Mouse (Mus musculus) kidney, embryonic 16.5 days (tissue): Measurements from ENCODE around the gene Gm4952. TPM values are rescaled to one million over a fixed set of nuclear protein-coding genes. Genes with fewer than 3 reads are reported as not detected.
A peak's percentile ranks its signal among the peaks of the same experiment; 100 is the strongest.

Experiments used
- ATAC-seq: fragments of 200-750 bp; cut with Nextera tagmentation; 2 replicates; pipeline ENCODE4 v1.8.0; 2017; ENCODE audit warnings: moderate TSS enrichment; ENCODE audit not compliant: low FRiP score, low TSS enrichment
- H3K27ac ChIP-seq: fragments of 300-500 bp; sonication (generic); 2 replicates; pipeline ENCODE4 v1.5.1; 2014; ENCODE audit warnings: low read length
- H3K27me3 ChIP-seq: fragments of 300-500 bp; sonication (generic); 2 replicates; pipeline ENCODE4 v1.6.1; 2014; ENCODE audit warnings: low read length, control low read depth, mixed read lengths; ENCODE audit not compliant: insufficient read depth
- H3K36me3 ChIP-seq: fragments of 300-500 bp; sonication (generic); 2 replicates; pipeline ENCODE4 v1.6.1; 2014; ENCODE audit warnings: low read length, control low read depth, mixed read lengths; ENCODE audit not compliant: insufficient read depth
- H3K4me1 ChIP-seq: fragments of 300-500 bp; sonication (generic); 2 replicates; pipeline ENCODE4 v1.6.1; 2014; ENCODE audit warnings: low read length, control low read depth, mixed read lengths; ENCODE audit not compliant: insufficient read depth
- H3K4me2 ChIP-seq: fragments of 300-500 bp; sonication (generic); replicated peaks from 2 replicates; pipeline ENCODE4 v1.6.1; 2014; ENCODE audit warnings: low read depth, low read length
- H3K4me3 ChIP-seq: fragments of 300-500 bp; sonication (generic); 2 replicates; pipeline ENCODE4 v1.5.1; 2014; ENCODE audit warnings: mild to moderate bottlenecking, low read length
- H3K9ac ChIP-seq: fragments of 300-500 bp; sonication (generic); replicated peaks from 2 replicates; pipeline ENCODE4 v1.6.1; 2014; ENCODE audit warnings: low read length
- H3K9me3 ChIP-seq: fragments of 300-500 bp; sonication (generic); 2 replicates; pipeline ENCODE4 v1.6.1; 2016; ENCODE audit warnings: low read length, control low read depth
- WGBS: fragments of 180-500 bp; shearing (Covaris S2); extraction: QIAGEN DNeasy Blood & Tissue Kit; methylation state at CpG from one replicate; pipeline ENCODE4 v1.1.7; 2014; 5-methylcytosine and 5-hydroxymethylcytosine counted together
- polyA plus RNA-seq: library from polyadenylated mRNA; unstranded; fragments of >200 nt; fragmentation: Nextera tagmentation; extraction: Ambion mirVana; gene quantifications from 2 replicates; pipeline ENCODE4 v1.2.1, GENCODE M21; 2015

The Gm4952 gene
- 0.31 and 0.49 TPM in 2 replicates for polyA plus RNA-seq

DNA sequence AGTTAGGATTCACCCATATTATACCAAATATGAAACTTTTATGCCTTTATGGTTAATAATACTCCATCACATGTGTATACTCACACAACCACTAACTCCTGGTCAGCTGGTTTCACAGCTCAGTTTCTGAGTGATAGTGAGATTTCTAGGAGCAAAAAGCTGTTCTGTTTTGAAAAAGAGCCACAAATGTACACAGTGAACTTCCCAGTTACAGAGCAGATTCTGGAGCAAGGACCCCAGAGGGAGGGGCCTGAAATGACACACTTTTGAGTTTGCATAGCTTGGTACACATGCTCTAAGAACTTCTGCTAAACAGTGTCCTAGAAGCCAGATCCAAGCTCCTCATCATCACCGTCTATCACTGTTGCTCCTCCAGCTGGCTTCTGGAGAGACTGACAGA is at the start of gene Gm4952:
Gene Gm4952 (plus strand): TSS at position 301 of the 400 bp plus-strand sequence.
- 0 out of 2 replicates have a peak within 1 kb of the TSS, but pooled peaks have one; percentile 7 for H3K4me2 ChIP-seq
- no peaks in the 10 kb centered on the region for H3K27me3 ChIP-seq
- H3K9me3 ChIP-seq: no peaks in the 10 kb centered on the region
- no peak within 1 kb of the TSS for H3K4me3 ChIP-seq
- no peaks in the 10 kb centered on the region for H3K36me3 ChIP-seq
- ATAC-seq: no peak
- no peak within 1 kb of the TSS for H3K9ac ChIP-seq
- H3K4me1 ChIP-seq: peaks cover 11% of the 10 kb centered on the region
- 68% methylated on average over 1 of the region's 1 CpGs for WGBS
- no peak within 1 kb of the TSS for H3K27ac ChIP-seq

DNA sequence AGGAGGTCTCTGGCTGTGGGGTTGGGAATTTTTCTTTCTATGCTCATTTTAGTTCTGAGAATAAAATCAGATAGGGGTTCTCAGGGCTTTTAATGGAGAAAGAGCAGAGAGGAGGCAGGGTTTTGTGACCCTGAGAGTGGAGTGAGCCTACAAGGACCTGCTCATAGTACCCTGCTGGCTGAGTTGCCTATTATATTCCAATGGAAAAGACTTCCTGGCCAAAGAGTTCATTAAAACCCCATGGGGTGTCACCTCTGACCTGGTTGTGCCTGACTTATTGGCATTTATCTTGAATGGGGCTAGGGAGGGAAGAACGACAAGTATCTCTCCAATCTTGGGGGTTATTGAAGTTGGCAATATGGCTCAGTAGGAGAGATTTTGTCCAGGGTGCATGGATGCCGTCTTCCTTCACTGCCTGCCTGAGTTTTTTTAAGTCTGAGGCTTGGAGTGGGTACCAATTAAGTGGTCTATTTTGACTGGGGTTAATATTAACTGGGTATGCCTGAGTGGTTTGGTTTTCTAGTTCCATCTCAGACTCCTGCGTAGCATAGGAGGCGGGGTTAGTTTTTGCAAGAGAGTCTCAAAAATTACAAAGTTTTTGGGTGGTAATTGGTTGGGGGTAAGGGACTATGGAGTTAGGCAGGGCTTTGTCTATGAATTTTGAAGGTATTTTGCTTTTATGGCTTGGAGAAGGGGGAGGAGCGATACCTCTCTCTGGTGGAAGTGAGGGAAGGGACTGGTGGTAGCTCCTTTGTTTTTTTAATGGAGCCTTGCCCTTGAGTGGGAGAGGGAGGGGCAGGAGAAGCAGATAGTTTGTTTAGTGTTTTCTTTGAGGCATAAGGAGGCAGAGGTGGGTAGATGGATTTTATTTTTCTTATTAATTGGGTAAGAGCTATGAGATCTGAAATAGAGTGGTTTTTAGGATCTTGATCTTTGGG is 49.5 kb upstream of the Gm4952 start:
- WGBS: 52% methylated on average over 5 of the region's 5 CpGs
- ATAC-seq: peak; percentile 94
- no peak overlapping the region for H3K4me3 ChIP-seq

DNA sequence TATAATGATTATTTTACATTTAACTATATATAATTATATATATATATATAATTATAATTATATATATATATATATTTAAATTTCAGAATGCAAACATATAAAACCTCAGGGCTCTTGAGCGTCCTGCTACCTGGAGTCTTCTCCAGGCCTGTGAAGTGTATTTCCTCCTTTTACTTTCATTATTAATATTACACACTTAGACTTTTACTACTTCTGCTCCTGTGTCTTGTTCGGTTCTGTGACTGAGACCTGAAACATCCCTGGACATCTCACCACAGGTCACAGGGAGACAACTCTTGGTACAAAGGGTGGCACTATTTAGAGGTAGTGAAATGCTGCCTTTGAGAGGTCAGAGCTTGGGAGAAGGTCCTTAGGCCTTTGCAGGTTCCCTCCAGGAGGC is 43.5 kb upstream of the Gm4952 start:
- no peak overlapping the region for H3K9ac ChIP-seq
- H3K27ac ChIP-seq: no peak overlapping the region
- no peak for ATAC-seq
- no peak overlapping the region for H3K4me2 ChIP-seq
- WGBS: 89% methylated on average over 2 of the region's 2 CpGs
- H3K9me3 ChIP-seq: no peaks in the 10 kb centered on the region
- no peaks in the 10 kb centered on the region for H3K4me1 ChIP-seq
- no peaks in the 10 kb centered on the region for H3K36me3 ChIP-seq
- no peak overlapping the region for H3K4me3 ChIP-seq
- H3K27me3 ChIP-seq: no peaks in the 10 kb centered on the region

More for the DNA sequence above, 49.5 kb upstream of the Gm4952 start:
- H3K27me3 ChIP-seq: no peaks in the 10 kb centered on the region
- H3K36me3 ChIP-seq: no peaks in the 10 kb centered on the region
- H3K9ac ChIP-seq: no peak overlapping the region
- H3K27ac ChIP-seq: peak overlapping the region; percentile 64
- H3K9me3 ChIP-seq: no peaks in the 10 kb centered on the region
- no peaks in the 10 kb centered on the region for H3K4me1 ChIP-seq
- H3K4me2 ChIP-seq: 0 out of 2 replicates have a peak overlapping the region, but pooled peaks have one; percentile 18

DNA sequence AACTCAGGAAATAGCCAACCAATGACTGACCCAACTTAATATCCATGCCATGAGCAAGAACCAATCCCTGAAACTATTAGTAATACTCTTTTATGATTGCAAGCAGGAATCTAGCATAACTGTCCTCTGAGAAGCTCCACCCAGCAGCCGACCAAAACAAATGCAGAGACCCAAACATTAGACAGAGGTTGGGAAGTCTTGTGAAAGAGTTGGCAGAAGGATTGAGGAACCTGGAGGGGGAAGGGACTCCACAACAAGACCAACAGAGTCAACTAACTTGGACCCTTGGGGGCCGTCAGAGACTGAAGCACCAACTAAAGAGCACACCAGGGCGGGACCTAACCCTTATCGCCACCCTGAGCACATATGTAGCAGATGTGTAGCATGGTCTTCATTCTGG is 41.6 kb upstream of the Gm4952 start:
- no peaks in the 10 kb centered on the region for H3K36me3 ChIP-seq
- no peak overlapping the region for H3K27ac ChIP-seq
- no peak overlapping the region for H3K4me2 ChIP-seq
- no peaks in the 10 kb centered on the region for H3K4me1 ChIP-seq
- no peak for ATAC-seq
- WGBS: 88% methylated on average over 4 of the region's 4 CpGs
- no peak overlapping the region for H3K4me3 ChIP-seq
- H3K9me3 ChIP-seq: no peaks in the 10 kb centered on the region
- no peaks in the 10 kb centered on the region for H3K27me3 ChIP-seq
- no peak overlapping the region for H3K9ac ChIP-seq

DNA sequence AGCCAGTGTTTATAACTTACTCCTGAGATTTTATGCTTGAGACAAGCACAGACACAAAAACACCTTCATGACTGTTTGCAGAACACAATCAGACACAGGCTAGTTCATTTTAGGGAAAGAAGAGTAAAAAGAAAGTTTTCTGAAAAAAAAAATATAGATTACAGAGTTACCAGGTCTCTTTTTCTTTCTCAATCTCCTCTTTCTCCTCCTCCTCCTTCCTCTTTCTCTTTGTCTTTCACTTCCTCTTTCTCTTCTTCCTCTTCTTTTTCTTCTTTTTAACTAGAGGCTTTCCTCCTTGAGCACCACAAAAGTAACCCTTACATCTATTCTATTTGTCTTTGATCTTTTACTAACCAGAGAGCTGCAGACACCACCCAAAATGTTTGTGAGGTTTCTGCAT is 35.6 kb upstream of the Gm4952 start:
- no peaks in the 10 kb centered on the region for H3K4me1 ChIP-seq
- no peaks in the 10 kb centered on the region for H3K9me3 ChIP-seq
- ATAC-seq: no peak

DNA sequence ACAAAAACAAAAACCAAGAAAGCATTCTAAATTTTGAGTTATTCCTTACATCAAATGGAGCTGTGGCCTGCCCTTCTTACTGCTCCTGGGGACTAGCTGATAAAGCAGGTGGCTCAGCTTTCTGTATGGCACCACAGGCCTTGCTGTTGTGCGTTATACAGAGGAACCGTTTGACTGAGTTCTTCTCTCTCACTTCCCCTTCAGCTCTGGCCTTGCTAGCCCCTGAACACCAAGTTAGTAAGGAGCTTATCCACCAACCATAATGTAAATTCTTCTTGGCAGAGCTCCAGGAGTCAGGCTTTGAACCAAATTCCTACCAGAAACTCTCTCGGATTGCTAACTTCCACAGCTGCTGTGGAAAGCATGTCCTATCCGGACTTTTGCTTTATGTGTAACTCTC is 32.8 kb upstream of the Gm4952 start:
- ATAC-seq: no peak
- H3K27ac ChIP-seq: no peak overlapping the region
- no peaks in the 10 kb centered on the region for H3K4me1 ChIP-seq
- no peaks in the 10 kb centered on the region for H3K9me3 ChIP-seq
- H3K9ac ChIP-seq: no peak overlapping the region
- H3K36me3 ChIP-seq: no peaks in the 10 kb centered on the region
- no peak overlapping the region for H3K4me3 ChIP-seq
- WGBS: 50% methylated on average over 4 of the region's 4 CpGs
- no peaks in the 10 kb centered on the region for H3K27me3 ChIP-seq
- H3K4me2 ChIP-seq: no peak overlapping the region

More for the DNA sequence above, 35.6 kb upstream of the Gm4952 start:
- no peaks in the 10 kb centered on the region for H3K27me3 ChIP-seq
- H3K9ac ChIP-seq: no peak overlapping the region
- no peaks in the 10 kb centered on the region for H3K36me3 ChIP-seq
- no peak overlapping the region for H3K4me2 ChIP-seq
- no peak overlapping the region for H3K27ac ChIP-seq
- no peak overlapping the region for H3K4me3 ChIP-seq

DNA sequence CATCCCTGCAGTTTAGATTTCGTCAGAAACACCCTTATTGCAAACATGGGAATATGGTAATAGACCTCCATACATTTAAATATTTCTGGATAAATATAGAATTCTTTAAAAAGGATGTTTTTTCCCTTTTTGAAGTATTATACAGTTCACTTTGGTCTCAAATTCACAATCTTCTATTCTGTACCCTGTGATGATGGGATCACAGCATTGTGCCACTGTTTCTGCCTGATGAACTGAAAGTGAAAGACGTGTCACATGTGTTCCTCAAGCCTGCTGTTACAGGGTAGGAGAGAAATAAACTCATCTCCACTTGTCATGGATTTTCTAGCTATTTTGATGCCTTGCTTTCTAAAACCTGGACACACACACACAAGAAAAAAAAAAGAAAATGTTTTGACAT is 28.9 kb upstream of the Gm4952 start:
- no peak overlapping the region for H3K4me3 ChIP-seq
- H3K36me3 ChIP-seq: no peaks in the 10 kb centered on the region
- 71% methylated on average over 2 of the region's 2 CpGs for WGBS
- no peak overlapping the region for H3K9ac ChIP-seq
- no peaks in the 10 kb centered on the region for H3K9me3 ChIP-seq
- no peak for ATAC-seq
- no peak overlapping the region for H3K4me2 ChIP-seq
- H3K27me3 ChIP-seq: no peaks in the 10 kb centered on the region
- no peaks in the 10 kb centered on the region for H3K4me1 ChIP-seq
- no peak overlapping the region for H3K27ac ChIP-seq

DNA sequence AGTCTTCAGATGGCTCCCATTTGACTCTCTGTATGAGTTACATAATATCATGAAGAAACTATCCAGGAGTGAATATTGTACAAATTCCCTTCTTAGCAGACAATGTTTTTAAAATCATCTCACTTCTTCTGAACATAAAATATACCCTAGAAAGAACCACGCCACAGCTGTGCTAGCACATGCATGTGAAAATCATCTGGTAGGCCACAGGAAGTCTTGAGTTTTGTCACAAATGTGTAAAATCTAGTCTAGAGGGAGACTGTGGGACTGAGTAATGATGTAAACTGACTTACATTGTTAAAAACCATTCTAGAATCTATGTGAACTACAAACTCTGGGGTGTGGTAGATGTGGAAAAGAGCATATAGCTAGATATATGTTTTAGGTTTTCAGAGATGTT is 28.1 kb upstream of the Gm4952 start:
- Histone ChIP-seq H3K9me3 (no peaks in the 10 kb centered on the region), H3K36me3 (no peaks in the 10 kb centered on the region), H3K4me2 (no peak overlapping the region), H3K4me1 (no peaks in the 10 kb centered on the region), H3K27ac (no peak overlapping the region), H3K4me3 (no peak overlapping the region), H3K27me3 (no peaks in the 10 kb centered on the region), H3K9ac (no peak overlapping the region)
- no peak for ATAC-seq
- 95% methylated on average over 1 of the region's 1 CpGs for WGBS

DNA sequence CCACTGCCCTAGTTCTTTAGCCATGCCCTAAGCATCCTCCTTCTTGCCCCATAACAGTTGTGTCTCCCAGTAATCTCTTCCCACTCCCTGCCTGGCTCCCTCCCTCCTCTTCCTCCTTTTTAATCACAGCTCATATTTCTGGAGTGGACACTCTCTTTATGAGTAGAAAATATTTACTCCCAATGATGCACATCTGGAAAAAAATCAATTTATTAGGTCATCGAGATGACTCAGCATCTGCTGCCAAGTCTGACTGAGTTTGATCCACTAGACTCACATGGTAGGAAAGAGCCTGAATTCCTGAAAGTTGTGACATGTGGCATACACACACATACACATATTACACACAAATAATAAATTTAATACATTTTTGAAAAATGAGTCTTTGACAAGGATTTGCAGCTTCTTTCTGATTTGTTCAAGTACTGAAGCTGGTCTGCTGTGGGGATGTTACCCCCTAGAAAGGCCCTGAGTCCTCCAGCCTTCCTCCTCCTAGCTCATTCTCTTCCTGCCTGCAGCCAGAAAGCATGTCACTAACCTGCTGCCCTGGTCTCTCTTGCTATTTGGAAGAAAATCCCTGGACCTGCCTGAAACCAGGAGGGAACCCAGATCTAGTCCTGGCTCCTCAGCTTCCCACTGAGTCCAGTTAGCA is 27.0 kb upstream of the Gm4952 start:
- Histone ChIP-seq H3K4me2 (peak overlapping the region; percentile 56), H3K4me3 (peak overlapping the region; percentile 49), H3K9me3 (no peaks in the 10 kb centered on the region), H3K27me3 (no peaks in the 10 kb centered on the region), H3K36me3 (no peaks in the 10 kb centered on the region), H3K4me1 (no peaks in the 10 kb centered on the region), H3K9ac (peak overlapping the region; percentile 60), H3K27ac (0 out of 2 replicates have a peak overlapping the region, but pooled peaks have one; percentile 4)
- no peak for ATAC-seq
- 88% methylated on average over 1 of the region's 1 CpGs for WGBS
